Mouse (Mus musculus): ENCODE data around the gene Shoc2. TPM values are rescaled to one million over a fixed set of nuclear protein-coding genes. Genes with fewer than 3 reads are reported as not detected.

Gene Shoc2
- total RNA-seq, 2 experiments from 2014 or later: 48.4 to 53.3 TPM

- DNase-seq (ENCODE audit: low spot score in 2 of 2): no peak
- intact Hi-C loops (cut with DNase I): no loop called here
These were observed 46.4 kb downstream of the Shoc2 start for GRCm38 (mm10) chr19:53990538-53990937.

DNA sequence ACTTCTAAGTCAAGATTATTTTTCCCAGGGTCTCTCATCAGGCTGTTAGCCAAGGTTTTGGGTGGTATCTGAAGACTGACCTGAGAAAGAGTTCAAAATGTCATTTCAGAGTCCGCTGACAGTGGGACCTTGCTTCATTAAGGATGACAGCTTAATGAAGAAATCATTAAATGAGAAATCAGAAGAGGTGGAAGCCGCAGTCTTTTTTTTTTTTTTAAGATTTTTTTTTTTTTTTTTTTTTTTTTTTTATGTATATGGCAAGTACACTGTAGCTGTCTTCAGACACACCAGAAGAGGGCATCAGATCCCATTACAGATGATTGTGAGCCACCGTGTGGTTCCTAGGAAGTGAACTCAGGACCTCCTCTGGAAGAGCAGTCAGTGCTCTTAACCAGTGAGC is 49.8 kb downstream of the Shoc2 start:
- no peak for DNase-seq (ENCODE audit: low spot score in 2 of 2)
- intact Hi-C loops (cut with DNase I): no loop called here

GRCm38 (mm10) chr19:53994276-53994675 is 50.2 kb downstream of the Shoc2 start:
- intact Hi-C loops (cut with DNase I): no loop called here
- no peak for DNase-seq (ENCODE audit: low spot score in 2 of 2)

GRCm38 (mm10) chr19:54010973-54011372 is 66.9 kb downstream of the Shoc2 start:
- DNase-seq (ENCODE audit: low spot score in 2 of 2): no peak
- intact Hi-C loops (cut with DNase I): no loop called here

- intact Hi-C loops (cut with DNase I): no loop called here
- DNase-seq (ENCODE audit: low spot score in 2 of 2): no peak
These were observed 70.9 kb downstream of the Shoc2 start for GRCm38 (mm10) chr19:54014999-54015398.

- no peak for DNase-seq (ENCODE audit: low spot score in 2 of 2)
- intact Hi-C loops (cut with DNase I): no loop called here
These were observed 71.4 kb downstream of the Shoc2 start for GRCm38 (mm10) chr19:54015503-54015902.

GRCm38 (mm10) chr19:54035100-54035499 is 91.0 kb downstream of the Shoc2 start:
- intact Hi-C loops (cut with DNase I): no loop called here
- DNase-seq (ENCODE audit: low spot score in 2 of 2): no peak

GRCm38 (mm10) chr19:54039441-54039840 is 95.3 kb downstream of the Shoc2 start:
- intact Hi-C loops (cut with DNase I): no loop called here
- no peak for DNase-seq (ENCODE audit: low spot score in 2 of 2)

DNA sequence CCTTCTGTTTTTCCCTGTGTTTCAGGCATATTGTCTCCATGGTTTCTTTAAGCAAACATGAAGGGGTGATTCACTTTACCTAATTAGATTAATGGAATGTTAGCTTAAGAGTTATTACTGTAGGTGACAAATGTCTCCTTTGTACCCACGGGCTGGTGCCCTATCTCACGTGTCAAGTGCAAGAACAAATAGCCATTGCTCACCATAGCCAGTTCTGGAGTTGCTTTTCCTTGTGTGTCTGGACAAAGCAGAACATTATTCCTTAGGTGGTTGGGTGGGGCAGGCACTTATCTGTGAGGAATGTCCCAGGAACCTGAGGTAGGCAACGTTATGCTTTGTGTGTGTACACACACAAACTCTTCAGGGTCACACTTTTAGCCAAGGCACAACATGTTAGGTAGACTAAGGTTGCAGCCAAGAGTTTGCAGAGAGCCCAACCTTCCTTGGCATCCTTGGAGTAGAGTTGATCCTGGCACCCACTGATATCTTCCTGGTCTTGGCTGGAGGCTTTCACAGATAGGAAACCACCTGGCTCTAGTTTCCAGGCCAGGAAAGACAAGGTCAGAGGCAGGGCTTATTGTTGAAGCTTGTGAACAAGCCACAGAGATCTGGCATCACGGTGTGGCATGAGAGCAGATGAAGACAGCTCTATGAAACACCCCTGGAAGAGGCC is 96.4 kb downstream of the Shoc2 start:
- no peak for DNase-seq (ENCODE audit: low spot score in 2 of 2)
- intact Hi-C loops (cut with DNase I): loop anchor here (10.0 kb wide), 1 partner anchor 134 kb away; no protein-coding TSS in a partner anchor

- DNase-seq (ENCODE audit: low spot score in 2 of 2): no peak
- intact Hi-C loops (cut with DNase I): loop anchor here (10.0 kb wide), 1 partner anchor 134 kb away; no protein-coding TSS in a partner anchor
These were observed 96.9 kb downstream of the Shoc2 start for GRCm38 (mm10) chr19:54041029-54041367.

DNA sequence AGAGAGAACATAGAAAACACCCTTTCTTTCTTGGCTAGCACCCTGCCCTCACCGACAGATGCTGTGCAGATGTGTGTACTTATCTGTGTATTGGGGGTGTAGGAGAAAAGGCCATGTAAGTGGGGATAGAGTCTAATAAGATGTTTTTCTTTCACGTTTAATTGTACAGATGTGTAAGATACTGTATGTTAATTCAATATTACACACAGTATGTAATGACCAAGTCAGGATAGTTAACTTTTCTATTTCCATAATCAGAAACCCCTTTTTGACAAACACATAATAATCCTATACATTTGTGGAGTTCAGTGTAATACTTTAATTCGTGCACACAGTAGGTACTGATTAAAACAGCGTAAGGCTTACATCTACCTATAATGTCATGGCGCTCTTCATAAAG is 99.7 kb downstream of the Shoc2 start, which contains the start of gene Adra2a:
Gene Adra2a, plus strand, starts transcription at position 301 of the 400 bp plus-strand sequence.
- DNase-seq (ENCODE audit: low spot score in 2 of 2): no peak
- intact Hi-C loops (cut with DNase I): loop anchor here (1.0 to 10.0 kb wide), 3 partner anchors 131 to 1017 kb away; no protein-coding TSS in a partner anchor

DNA sequence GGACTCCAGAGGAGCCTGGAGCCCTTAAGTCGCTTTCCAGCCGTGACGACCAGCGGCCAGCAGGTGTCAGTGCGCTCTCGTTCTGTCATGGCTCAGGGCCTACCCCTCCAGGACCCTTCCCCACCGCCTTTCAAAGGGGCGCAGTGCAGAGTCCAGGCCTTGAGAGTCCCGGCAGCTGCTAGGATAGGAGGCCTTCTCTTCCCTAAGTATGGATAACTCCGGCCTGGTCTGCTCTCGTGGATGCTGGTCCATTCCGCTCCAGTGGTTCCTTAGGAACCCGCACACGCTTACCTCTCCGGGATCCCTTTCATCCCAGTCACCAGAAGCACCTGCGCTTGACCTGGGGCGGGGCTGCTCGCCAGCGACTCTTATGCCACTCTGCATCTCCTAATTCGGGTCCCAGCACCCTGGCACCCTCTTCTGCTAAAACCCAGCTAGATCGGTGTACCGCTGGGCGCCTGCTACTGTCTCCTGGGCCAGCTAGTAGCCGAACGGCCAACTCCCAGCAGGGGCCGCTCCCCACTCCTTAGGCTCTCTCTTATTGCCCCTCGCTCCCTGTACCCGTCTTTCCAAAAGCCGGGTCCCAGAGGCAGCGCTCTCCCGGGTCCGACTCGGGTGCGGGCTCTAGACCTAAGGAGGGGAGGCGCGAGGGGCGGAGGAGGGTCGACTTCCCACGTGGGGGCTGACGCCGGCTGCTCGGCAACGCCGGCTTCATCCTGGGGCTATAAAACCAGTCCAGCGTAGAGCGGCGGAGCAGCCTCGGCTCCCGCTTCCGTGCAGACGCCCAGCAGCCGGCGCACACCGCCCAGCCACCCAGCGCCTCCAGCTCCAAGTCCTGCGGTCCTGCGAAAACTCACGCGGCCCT is 100.6 kb downstream of the Shoc2 start:
- peak; percentile 80 to 81 for DNase-seq (ENCODE audit: low spot score in 2 of 2)
- intact Hi-C loops (cut with DNase I): loop anchor here (1.0 to 10.0 kb wide), 4 partner anchors 130 to 1163 kb away; no protein-coding TSS in a partner anchor

GRCm38 (mm10) chr19:54045412-54045811 is 101.3 kb downstream of the Shoc2 start:
- DNase-seq (ENCODE audit: low spot score in 2 of 2): peak in 1 of 2 experiments; percentile 33
- intact Hi-C loops (cut with DNase I): loop anchor here (2.0 to 10.0 kb wide), 3 partner anchors 129 to 1162 kb away; no protein-coding TSS in a partner anchor

- intact Hi-C loops (cut with DNase I): loop anchor here (2.0 to 10.0 kb wide), 3 partner anchors 129 to 1161 kb away; no protein-coding TSS in a partner anchor
- peak; percentile 33 to 43 for DNase-seq (ENCODE audit: low spot score in 2 of 2)
These were observed 102.0 kb downstream of the Shoc2 start for GRCm38 (mm10) chr19:54045931-54046683.

DNA sequence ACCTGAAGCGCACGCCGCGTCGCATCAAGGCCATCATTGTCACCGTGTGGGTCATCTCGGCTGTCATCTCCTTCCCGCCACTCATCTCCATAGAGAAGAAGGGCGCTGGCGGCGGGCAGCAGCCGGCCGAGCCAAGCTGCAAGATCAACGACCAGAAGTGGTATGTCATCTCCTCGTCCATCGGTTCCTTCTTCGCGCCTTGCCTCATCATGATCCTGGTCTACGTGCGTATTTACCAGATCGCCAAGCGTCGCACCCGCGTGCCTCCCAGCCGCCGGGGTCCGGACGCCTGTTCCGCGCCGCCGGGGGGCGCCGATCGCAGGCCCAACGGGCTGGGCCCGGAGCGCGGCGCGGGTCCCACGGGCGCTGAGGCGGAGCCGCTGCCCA is 102.6 kb downstream of the Shoc2 start:
- DNase-seq (ENCODE audit: low spot score in 2 of 2): peak in 1 of 2 experiments; percentile 20
- intact Hi-C loops (cut with DNase I): loop anchor here (5.0 to 10.0 kb wide), 2 partner anchors 128 to 1161 kb away; no protein-coding TSS in a partner anchor

DNA sequence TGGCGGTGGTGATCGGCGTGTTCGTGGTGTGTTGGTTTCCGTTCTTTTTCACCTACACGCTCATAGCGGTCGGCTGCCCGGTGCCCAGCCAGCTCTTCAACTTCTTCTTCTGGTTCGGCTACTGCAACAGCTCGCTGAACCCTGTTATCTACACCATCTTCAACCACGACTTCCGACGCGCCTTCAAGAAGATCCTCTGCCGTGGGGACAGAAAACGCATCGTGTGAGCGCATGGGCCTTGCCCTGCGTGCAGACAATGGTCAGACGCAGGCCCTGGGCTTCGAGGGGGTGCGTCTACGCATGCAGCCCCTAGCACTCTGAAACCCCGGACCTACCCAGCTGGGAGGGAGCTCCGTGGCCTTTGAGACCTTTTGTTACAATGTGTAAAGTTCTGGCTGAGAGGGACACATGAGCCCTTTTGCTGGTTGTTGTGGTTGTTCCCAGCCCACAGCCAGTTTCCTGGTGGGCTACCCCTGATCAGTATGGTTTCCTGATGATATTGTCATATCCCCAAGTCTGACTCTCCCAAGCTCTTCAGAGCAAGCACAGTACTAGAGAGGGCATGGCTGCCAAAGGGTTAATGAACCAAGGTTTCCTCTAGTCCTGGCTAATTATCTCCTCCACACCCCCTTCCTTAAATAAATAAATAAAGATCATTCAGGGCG is 103.4 kb downstream of the Shoc2 start:
- DNase-seq (ENCODE audit: low spot score in 2 of 2): no peak
- intact Hi-C loops (cut with DNase I): loop anchor here (5.0 to 10.0 kb wide), 2 partner anchors 127 to 1160 kb away; no protein-coding TSS in a partner anchor

DNA sequence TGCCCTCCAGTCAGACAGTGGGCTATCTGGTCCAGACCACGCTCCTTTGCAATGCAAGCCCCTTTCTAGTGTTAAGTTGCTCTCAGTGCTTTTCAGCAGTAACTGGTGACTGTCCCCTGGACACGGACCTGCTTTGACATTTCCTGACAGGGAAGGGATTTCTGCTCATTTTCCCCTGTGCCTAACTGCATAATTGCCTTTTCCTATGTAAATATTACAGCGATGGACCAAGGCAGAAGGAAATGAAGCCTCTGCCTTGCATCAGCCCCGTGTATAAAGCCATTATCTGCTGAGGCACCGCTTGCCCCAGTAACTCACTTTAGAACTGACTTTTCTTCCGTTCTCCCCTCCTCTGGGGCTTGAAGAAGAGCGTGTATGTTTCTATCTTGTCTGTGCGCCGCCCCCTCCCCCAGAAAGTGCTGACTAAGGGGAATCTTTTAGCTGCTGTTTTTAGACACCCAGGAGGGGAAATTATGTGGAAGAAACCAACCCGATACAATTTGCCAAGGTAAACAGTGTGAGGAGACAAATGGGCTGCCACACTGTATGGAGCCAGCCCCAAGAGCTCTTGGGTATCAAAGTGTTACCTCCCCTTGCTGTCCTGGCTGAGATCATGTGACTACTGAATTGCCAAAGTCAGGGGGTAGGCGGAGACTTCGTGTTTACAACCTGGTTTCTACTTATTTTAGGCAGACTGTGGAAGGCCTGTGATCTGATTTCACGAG is 104.2 kb downstream of the Shoc2 start:
- no peak for DNase-seq (ENCODE audit: low spot score in 2 of 2)
- intact Hi-C loops (cut with DNase I): loop anchor here (5.0 to 10.0 kb wide), 2 partner anchors 126 to 1159 kb away; no protein-coding TSS in a partner anchor

- no peak for DNase-seq (ENCODE audit: low spot score in 2 of 2)
- intact Hi-C loops (cut with DNase I): no loop called here
These were observed 107.5 kb downstream of the Shoc2 start for GRCm38 (mm10) chr19:54051651-54052050.

Data from left cerebral cortex, postnatal 36 days (tissue).